Mouse (Mus musculus) layer of hippocampus, postnatal 36 days (tissue): Measurements from ENCODE around the gene Xab2. TPM values are rescaled to one million over a fixed set of nuclear protein-coding genes. Genes with fewer than 3 reads are reported as not detected.

ENCODE experiments used
- total RNA-seq, 2 experiments: library from RNA; stranded (reverse); gene quantifications; 2 replicates each; pipeline ENCODE4 v1.2.3; 2021

Gene Xab2
- total RNA-seq, 2 experiments from 2014 or later, result 35.6 to 37.6 TPM

Other genes starting within 250 kb of the Xab2 start
- gene Arhgef18, start 228.3 kb downstream of the Xab2 start, total RNA-seq, result 10 to 100 TPM; 46.0 to 50.5 TPM
- 1 to 10 TPM in 1 of 2 experiments, under 1 TPM in 1; 0.94 to 1.4 TPM for gene Pex11g, start 153.6 kb downstream of the Xab2 start, total RNA-seq
- gene Tex45, start 150.5 kb downstream of the Xab2 start, total RNA-seq, result under 1 TPM; 0.45 to 0.58 TPM
- 10 to 100 TPM; 28.1 to 31.7 TPM for gene Zfp358, start 128.2 kb downstream of the Xab2 start, total RNA-seq
- 10 to 100 TPM; 78.4 to 86.6 TPM for gene Mcoln1, start 120.9 kb downstream of the Xab2 start, total RNA-seq
- 10 to 100 TPM; 75.3 to 87.4 TPM for gene Pnpla6, start 105.9 kb downstream of the Xab2 start, total RNA-seq
- gene C330021F23Rik, start 53.3 kb downstream of the Xab2 start, total RNA-seq, result not detected
- 10 to 100 TPM; 34.4 to 41.0 TPM for gene Camsap3, start 34.0 kb downstream of the Xab2 start, total RNA-seq
- 10 to 100 TPM; 84.7 to 95.6 TPM for gene Pet100, start 232 bp upstream of the Xab2 start, total RNA-seq
- 1 to 10 TPM; 1.1 to 1.9 TPM for gene Pcp2, start 4.2 kb upstream of the Xab2 start, total RNA-seq
- 10 to 100 TPM; 36.3 to 47.1 TPM for gene Stxbp2, start 9.6 kb upstream of the Xab2 start, total RNA-seq
- gene Retn, start 34.5 kb upstream of the Xab2 start, total RNA-seq, result 1 to 10 TPM in 1 of 2 experiments, under 1 TPM in 1; 0.46 to 1.5 TPM
- gene Mcemp1, start 44.4 kb upstream of the Xab2 start, total RNA-seq, result under 1 TPM in 1 of 2 experiments, not detected in 1; 0.30 TPM
- gene Fcor, start 51.0 kb upstream of the Xab2 start, total RNA-seq, result 10 to 100 TPM; 18.8 to 26.5 TPM
- 10 to 100 TPM; 26.8 to 31.6 TPM for gene Trappc5, start 55.0 kb upstream of the Xab2 start, total RNA-seq
- gene Fcer2a, start 72.9 kb upstream of the Xab2 start, total RNA-seq, result not detected
- gene Clec4g, start 99.3 kb upstream of the Xab2 start, total RNA-seq, result not detected
- not detected for gene Cd209a, start 127.7 kb upstream of the Xab2 start, total RNA-seq
- not detected for gene Cd209e, start 233.0 kb upstream of the Xab2 start, total RNA-seq